Mouse (Mus musculus) right cerebral cortex, postnatal 14 days (tissue): ENCODE data around the gene Baiap2.

Experiments
- DNase-seq: peaks from one replicate; pipeline ENCODE4 v3.0.0; 2022

The Baiap2 gene

GRCm38 (mm10) chr11:119948803-119949202 is 6.2 kb downstream of the Baiap2 start:
- no peak for DNase-seq

- DNase-seq = no peak
Measured at GRCm38 (mm10) chr11:119950535-119950934, 8.0 kb downstream of the Baiap2 start.

- no peak for DNase-seq
Measured at GRCm38 (mm10) chr11:119951326-119951725, 8.8 kb downstream of the Baiap2 start.

GRCm38 (mm10) chr11:119952429-119953224 is 10.1 kb downstream of the Baiap2 start:
- DNase-seq = no peak

GRCm38 (mm10) chr11:119954233-119954632 is 11.7 kb downstream of the Baiap2 start:
- DNase-seq = no peak

GRCm38 (mm10) chr11:119954749-119955337 is 12.3 kb downstream of the Baiap2 start:
- no peak for DNase-seq

GRCm38 (mm10) chr11:119955432-119955831 is 12.9 kb downstream of the Baiap2 start:
- no peak for DNase-seq

GRCm38 (mm10) chr11:119956590-119956989 is 14.0 kb downstream of the Baiap2 start:
- no peak for DNase-seq

- DNase-seq = no peak
Measured at GRCm38 (mm10) chr11:119958856-119959255, 16.3 kb downstream of the Baiap2 start.

- no peak for DNase-seq
Measured at GRCm38 (mm10) chr11:119959714-119960113, 17.2 kb downstream of the Baiap2 start.

- DNase-seq = no peak
Measured at GRCm38 (mm10) chr11:119960671-119961070, 18.1 kb downstream of the Baiap2 start.

- no peak for DNase-seq
Measured at GRCm38 (mm10) chr11:119961511-119961910, 18.9 kb downstream of the Baiap2 start.

GRCm38 (mm10) chr11:119965053-119965452 is 22.5 kb downstream of the Baiap2 start:
- no peak for DNase-seq

GRCm38 (mm10) chr11:119966294-119966693 is 23.7 kb downstream of the Baiap2 start:
- DNase-seq = no peak

GRCm38 (mm10) chr11:119967401-119967800 is 24.8 kb downstream of the Baiap2 start:
- DNase-seq = no peak

GRCm38 (mm10) chr11:119967892-119968291 is 25.3 kb downstream of the Baiap2 start:
- no peak for DNase-seq

- DNase-seq = no peak
Measured at GRCm38 (mm10) chr11:119970021-119970851, 27.7 kb downstream of the Baiap2 start.

- no peak for DNase-seq
Measured at GRCm38 (mm10) chr11:119973789-119974188, 31.2 kb downstream of the Baiap2 start.

GRCm38 (mm10) chr11:119975739-119976501 is 33.4 kb downstream of the Baiap2 start:
- no peak for DNase-seq

GRCm38 (mm10) chr11:119978701-119979100 is 36.1 kb downstream of the Baiap2 start:
- DNase-seq = no peak

- no peak for DNase-seq
Measured at GRCm38 (mm10) chr11:119979596-119980385, 37.2 kb downstream of the Baiap2 start.

GRCm38 (mm10) chr11:119981769-119982168 is 39.2 kb downstream of the Baiap2 start:
- no peak for DNase-seq
